Mouse (Mus musculus) heart, embryonic 10.5 days (tissue): ENCODE measurements around the gene Gm15140. TPM values are rescaled to one million over a fixed set of nuclear protein-coding genes. Genes with fewer than 3 reads are reported as not detected.
"Not testable (repeated sequence)": the region's sequence is repeated elsewhere in the genome, so short reads cannot be mapped to it uniquely, and the experiment has no call there.

Source experiments
- DNase-seq: peaks from one replicate; pipeline ENCODE4 v3.0.0-alpha.2; 2017; ENCODE audit warnings: low spot score
- H3K27ac ChIP-seq: fragments of 300-500 bp; sonication (generic); 2 replicates; pipeline ENCODE4 v1.5.1; 2016; ENCODE audit warnings: mild to moderate bottlenecking
- H3K27me3 ChIP-seq: fragments of 300-500 bp; sonication (generic); 2 replicates; pipeline ENCODE4 v1.6.1; 2016; ENCODE audit warnings: mild to moderate bottlenecking; ENCODE audit not compliant: poor library complexity, insufficient read depth, severe bottlenecking
- H3K36me3 ChIP-seq: fragments of 300-500 bp; sonication (generic); 2 replicates; pipeline ENCODE4 v1.6.1; 2016; ENCODE audit warnings: mild to moderate bottlenecking, moderate library complexity
- H3K4me1 ChIP-seq: fragments of 300-500 bp; sonication (generic); 2 replicates; pipeline ENCODE4 v1.6.1; 2016; ENCODE audit warnings: mild to moderate bottlenecking
- H3K4me3 ChIP-seq: fragments of 300-500 bp; sonication (generic); 2 replicates; pipeline ENCODE4 v1.5.1; 2016; ENCODE audit warnings: mild to moderate bottlenecking, moderate library complexity
- H3K9me3 ChIP-seq: fragments of 300-500 bp; sonication (generic); 2 replicates; pipeline ENCODE4 v1.6.1; 2016; ENCODE audit warnings: mild to moderate bottlenecking, moderate library complexity
- WGBS: fragments of 180-500 bp; shearing (Covaris S2); methylation state at CpG from one replicate; pipeline ENCODE4 v1.1.7; 2016; 5-methylcytosine and 5-hydroxymethylcytosine counted together
- polyA plus RNA-seq: library from polyadenylated mRNA; unstranded; fragments of >200 nt; fragmentation: Nextera tagmentation; extraction: Ambion mirVana; gene quantifications from 2 replicates; pipeline ENCODE4 v1.2.1, GENCODE M21; 2016

The Gm15140 gene
- polyA plus RNA-seq, result not detected in 2 replicates

GRCm38 (mm10) chrX:154120585-154120984, at the start of gene Gm15140:
Gene Gm15140, minus strand, starts transcription at chrX:154120685.
- H3K9me3 ChIP-seq, DNase-seq, H3K36me3 ChIP-seq, H3K27me3 ChIP-seq, H3K4me1 ChIP-seq, H3K4me3 ChIP-seq, H3K27ac ChIP-seq: not testable (repeated sequence)
- WGBS, result 63% methylated on average over 1 of the region's 1 CpGs

Other genes with a start within 250 kb of the Gm15140 start
- not detected in 2 replicates for gene Samt1, start 108.0 kb downstream of the Gm15140 start, polyA plus RNA-seq
- gene 4921511M17Rik, start 86.9 kb downstream of the Gm15140 start, polyA plus RNA-seq, result not detected in 2 replicates
- not detected in 2 replicates for gene Gm10057, start 65.6 kb downstream of the Gm15140 start, polyA plus RNA-seq
- not detected in 2 replicates for gene 4930524N10Rik, start 222.7 kb upstream of the Gm15140 start, polyA plus RNA-seq